ENCODE assay signal across 18 mouse cellular contexts in genomic region chr1:79639107-79639506, GRCm38 (mm10). TPM values are rescaled to one million over a fixed set of nuclear protein-coding genes. Genes with fewer than 3 reads are reported as not detected.
DNase-seq lines count a peak whose midpoint lies in the region; ATAC-seq lines count a peak whose summit lies in the region.
"Had no signal": no experiment of that assay in that cellular context is flagged by ENCODE, and none has a peak within 500 bp of the region (broad histone marks: within the 10 kb centered on the region; RNA-seq: fewer than 3 reads in every experiment).

No protein-coding gene starts in this region.

- H3K4me1 ChIP-seq in forebrain, embryonic 15.5 days: no peaks in the 10 kb centered on the region
- no peaks in the 10 kb centered on the region for H3K4me1 ChIP-seq in forebrain, embryonic 16.5 days (replicated peaks; ENCODE audit: control insufficient read depth, insufficient read depth, low read length)
- no peaks in the 10 kb centered on the region for H3K4me1 ChIP-seq in kidney, embryonic 14.5 days (ENCODE audit: control insufficient read depth, insufficient read depth, low read length)
- H3K4me1 ChIP-seq in intestine, embryonic 16.5 days (ENCODE audit: control insufficient read depth, insufficient read depth, low read length): 0 out of 2 replicates have a peak, but pooled peaks cover 3% of the 10 kb centered on the region
- no peaks in the 10 kb centered on the region for H3K4me1 ChIP-seq in stomach, embryonic 16.5 days (ENCODE audit: control insufficient read depth, insufficient read depth, low read length)
- H3K4me1 ChIP-seq: hindbrain, embryonic 13.5 days had no signal

- DNase-seq in kidney, postnatal 25 days: no peak
- DNase-seq in right cerebral cortex, postnatal 25 days: no peak
- no peak for DNase-seq in gastrocnemius, postnatal 36 days
- DNase-seq: adrenal gland, postnatal 10 days; cerebellum, adult 2 months; cerebellum, postnatal 10 days; gastrocnemius, postnatal 14 days; heart, postnatal 10 days; heart, postnatal 4 days had no signal

- no peaks in the 10 kb centered on the region for H3K36me3 ChIP-seq in forebrain, embryonic 15.5 days
- no peaks in the 10 kb centered on the region for H3K36me3 ChIP-seq in forebrain, embryonic 16.5 days (ENCODE audit: control insufficient read depth, insufficient read depth)
- H3K36me3 ChIP-seq in kidney, embryonic 14.5 days (ENCODE audit: control insufficient read depth, insufficient read depth, low read length): no peaks in the 10 kb centered on the region
- no peaks in the 10 kb centered on the region for H3K36me3 ChIP-seq in intestine, embryonic 16.5 days (ENCODE audit: control insufficient read depth, insufficient read depth, low read length)
- H3K36me3 ChIP-seq in stomach, embryonic 16.5 days (ENCODE audit: control insufficient read depth, insufficient read depth, low read length): no peaks in the 10 kb centered on the region
- H3K36me3 ChIP-seq: embryonic facial prominence, embryonic 10.5 days; heart, embryonic 10.5 days; hindbrain, embryonic 13.5 days had no signal

- H3K27me3 ChIP-seq in forebrain, embryonic 15.5 days: no peaks in the 10 kb centered on the region
- no peaks in the 10 kb centered on the region for H3K27me3 ChIP-seq in forebrain, embryonic 16.5 days (replicated peaks; ENCODE audit: control insufficient read depth, insufficient read depth, low read length)
- H3K27me3 ChIP-seq in kidney, embryonic 14.5 days (ENCODE audit: control insufficient read depth, insufficient read depth, low read length): no peaks in the 10 kb centered on the region
- no peaks in the 10 kb centered on the region for H3K27me3 ChIP-seq in intestine, embryonic 16.5 days (replicated peaks; ENCODE audit: control insufficient read depth, insufficient read depth, low read length)
- no peaks in the 10 kb centered on the region for H3K27me3 ChIP-seq in stomach, embryonic 16.5 days (ENCODE audit: control insufficient read depth, insufficient read depth, low read length)
- H3K27me3 ChIP-seq: hindbrain, embryonic 13.5 days had no signal

- no peaks in the 10 kb centered on the region for H3K9me3 ChIP-seq in forebrain, embryonic 15.5 days
- no peaks in the 10 kb centered on the region for H3K9me3 ChIP-seq in forebrain, embryonic 16.5 days (ENCODE audit: control insufficient read depth, low read length)
- H3K9me3 ChIP-seq in kidney, embryonic 14.5 days (ENCODE audit: control insufficient read depth, low read length): no peaks in the 10 kb centered on the region
- no peaks in the 10 kb centered on the region for H3K9me3 ChIP-seq in intestine, embryonic 16.5 days (ENCODE audit: control insufficient read depth, low read length)
- no peaks in the 10 kb centered on the region for H3K9me3 ChIP-seq in stomach, embryonic 16.5 days (replicated peaks; ENCODE audit: control insufficient read depth, low read length)
- H3K9me3 ChIP-seq: embryonic facial prominence, embryonic 10.5 days; heart, embryonic 10.5 days; hindbrain, embryonic 13.5 days had no signal

- H3K27ac ChIP-seq in forebrain, embryonic 15.5 days (replicated peaks): no peak overlapping the region
- no peak overlapping the region for H3K27ac ChIP-seq in forebrain, embryonic 16.5 days (ENCODE audit: low read length)
- H3K27ac ChIP-seq in kidney, embryonic 14.5 days (ENCODE audit: low read depth, low read length): no peak overlapping the region
- H3K27ac ChIP-seq in intestine, embryonic 16.5 days (ENCODE audit: low read length): no peak overlapping the region
- H3K27ac ChIP-seq in stomach, embryonic 16.5 days (ENCODE audit: low read length): peak overlapping the region; percentile 22
- H3K27ac ChIP-seq: embryonic facial prominence, embryonic 10.5 days; heart, embryonic 10.5 days; hindbrain, embryonic 13.5 days had no signal

- no peak overlapping the region for H3K9ac ChIP-seq in forebrain, embryonic 15.5 days (replicated peaks)
- H3K9ac ChIP-seq in forebrain, embryonic 16.5 days (replicated peaks; ENCODE audit: low read depth, low read length): no peak overlapping the region
- no peak overlapping the region for H3K9ac ChIP-seq in kidney, embryonic 14.5 days (ENCODE audit: low read depth, low read length)
- H3K9ac ChIP-seq in intestine, embryonic 16.5 days (ENCODE audit: low read depth, low read length): no peak overlapping the region
- H3K9ac ChIP-seq in stomach, embryonic 16.5 days (ENCODE audit: low read length): no peak overlapping the region
- H3K9ac ChIP-seq: hindbrain, embryonic 13.5 days had no signal

- H3K4me2 ChIP-seq in forebrain, embryonic 15.5 days (replicated peaks): no peak overlapping the region
- no peak overlapping the region for H3K4me2 ChIP-seq in forebrain, embryonic 16.5 days (ENCODE audit: low read length)
- no peak overlapping the region for H3K4me2 ChIP-seq in kidney, embryonic 14.5 days (replicated peaks; ENCODE audit: low read depth, low read length)
- no peak overlapping the region for H3K4me2 ChIP-seq in intestine, embryonic 16.5 days (ENCODE audit: low read depth, low read length)
- no peak overlapping the region for H3K4me2 ChIP-seq in stomach, embryonic 16.5 days (ENCODE audit: low read depth, low read length)
- H3K4me2 ChIP-seq: hindbrain, embryonic 13.5 days had no signal

- intact Hi-C loops in gastrocnemius, postnatal 36 days (cut with DNase I): loop anchor here (10.0 kb wide), 1 partner anchor 846 kb away; no protein-coding TSS in a partner anchor

- peak; percentile 55; the same call in 1 of the 2 replicates for ATAC-seq in forebrain, embryonic 15.5 days (replicated peaks)
- ATAC-seq in forebrain, embryonic 16.5 days: no peak
- ATAC-seq in kidney, embryonic 14.5 days (ENCODE audit: low FRiP score, low TSS enrichment): 0 out of 2 replicates have a peak, but pooled peaks have one; percentile 57
- peak; percentile 92 for ATAC-seq in intestine, embryonic 16.5 days
- ATAC-seq in stomach, embryonic 16.5 days (ENCODE audit: insufficient read depth, low FRiP score): peak; percentile 53; the same call in 1 of the 2 replicates

- H3K4me3 ChIP-seq in forebrain, embryonic 15.5 days: no peak overlapping the region
- no peak overlapping the region for H3K4me3 ChIP-seq in forebrain, embryonic 16.5 days (replicated peaks; ENCODE audit: low read length)
- H3K4me3 ChIP-seq in kidney, embryonic 14.5 days (ENCODE audit: low read length): no peak overlapping the region
- H3K4me3 ChIP-seq in intestine, embryonic 16.5 days (ENCODE audit: low read length): no peak overlapping the region
- H3K4me3 ChIP-seq in stomach, embryonic 16.5 days (replicated peaks; ENCODE audit: low read length): no peak overlapping the region
- H3K4me3 ChIP-seq: embryonic facial prominence, embryonic 10.5 days; heart, embryonic 10.5 days; hindbrain, embryonic 13.5 days had no signal

- 79% methylated on average over 6 of the region's 6 CpGs for WGBS in forebrain, embryonic 15.5 days
- WGBS in forebrain, embryonic 16.5 days: 80% methylated on average over 6 of the region's 6 CpGs
- 60% methylated on average over 6 of the region's 6 CpGs for WGBS in kidney, embryonic 14.5 days
- 61% methylated on average over 6 of the region's 6 CpGs for WGBS in intestine, embryonic 16.5 days
- 84% methylated on average over 6 of the region's 6 CpGs for WGBS in stomach, embryonic 16.5 days

RNA-seq across cellular contexts. Expression of gene Ap1s3, which starts 32.7 kb away (rescaled TPM):
- not detected in 2 replicates for polyA plus RNA-seq in forebrain, embryonic 15.5 days (2015; fragmentation: Nextera tagmentation; extraction: Ambion mirVana)
- polyA plus RNA-seq in forebrain, embryonic 16.5 days (2015; fragmentation: Nextera tagmentation; extraction: Ambion mirVana): not detected in 2 replicates
- polyA plus RNA-seq in kidney, embryonic 14.5 days (2014; fragmentation: Nextera tagmentation; extraction: Ambion mirVana): 0.92 and 2.0 TPM in 2 replicates
- polyA plus RNA-seq in intestine, embryonic 16.5 days (2015; fragmentation: Nextera tagmentation; extraction: Ambion mirVana): 0.35 and 0.62 TPM in 2 replicates
- polyA plus RNA-seq in stomach, embryonic 16.5 days (2015; fragmentation: Nextera tagmentation; extraction: Ambion mirVana): 0.43 and 0.54 TPM in 2 replicates
- not detected for total RNA-seq in gastrocnemius, postnatal 36 days (2021)
- total RNA-seq: gastrocnemius, adult 18-20 months had no signal
- polyA plus RNA-seq: hindbrain, embryonic 13.5 days had no signal
